Mouse (Mus musculus): ENCODE measurements around the gene Zfp335. TPM values are rescaled to one million over a fixed set of nuclear protein-coding genes. Genes with fewer than 3 reads are reported as not detected.

The Zfp335 gene
- polyA plus RNA-seq, 1 experiment from 2014 or later = 5.9 TPM

DNA sequence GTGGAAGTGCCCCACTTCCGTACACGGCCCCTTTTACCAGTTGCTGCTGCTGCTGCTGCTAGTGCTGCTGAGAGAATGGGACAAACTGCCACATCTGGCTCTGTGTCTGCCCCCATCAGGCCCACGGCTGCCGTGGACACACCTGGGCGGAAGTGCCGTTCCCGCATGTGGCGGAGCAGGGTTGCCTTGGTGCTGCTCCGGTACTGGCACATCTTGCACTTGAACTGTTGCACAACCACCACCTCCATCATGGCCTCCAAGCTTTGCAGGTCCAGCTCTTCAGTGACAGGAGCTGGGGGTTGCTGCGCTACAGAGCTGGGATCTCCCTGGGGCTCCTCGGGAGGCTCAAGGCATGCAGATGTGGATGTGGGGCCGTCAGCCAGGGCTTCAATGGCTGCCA lies 4.0 kb downstream of the Zfp335 start:
- Histone ChIP-seq H3K27ac (no peak overlapping the region), H3K4me2 (no peak overlapping the region), H3K4me3 (no peak overlapping the region), H3K27me3 (no peaks in the 10 kb centered on the region), H3K9ac (no peak overlapping the region), H3K36me3 (peaks cover 63% of the 10 kb centered on the region), H3K9me3 (replicated peaks) (peaks cover 5% of the 10 kb centered on the region; the same call in 1 of the 2 replicates), H3K4me1 (replicated peaks) (peaks cover 19% of the 10 kb centered on the region)
- WGBS = 95% methylated on average over 12 of the region's 12 CpGs
- no peak for ATAC-seq (replicated peaks; ENCODE audit: insufficient number of reproducible peaks, insufficient read depth, low FRiP score, low read depth)

- peaks cover 15% of the 10 kb centered on the region for H3K4me1 ChIP-seq (replicated peaks)
- no peak overlapping the region for H3K27ac ChIP-seq
- H3K9me3 ChIP-seq (replicated peaks) = peaks cover 5% of the 10 kb centered on the region; the same call in 1 of the 2 replicates
- no peaks in the 10 kb centered on the region for H3K27me3 ChIP-seq
- ATAC-seq (replicated peaks; ENCODE audit: insufficient number of reproducible peaks, insufficient read depth, low FRiP score, low read depth) = no peak
- peaks cover 78% of the 10 kb centered on the region for H3K36me3 ChIP-seq
- no peak overlapping the region for H3K9ac ChIP-seq
- no peak overlapping the region for H3K4me2 ChIP-seq
- no peak overlapping the region for H3K4me3 ChIP-seq
- 97% methylated on average over 4 of the region's 4 CpGs for WGBS
These were observed 5.5 kb downstream of the Zfp335 start for GRCm38 (mm10) chr2:164906071-164906470.

DNA sequence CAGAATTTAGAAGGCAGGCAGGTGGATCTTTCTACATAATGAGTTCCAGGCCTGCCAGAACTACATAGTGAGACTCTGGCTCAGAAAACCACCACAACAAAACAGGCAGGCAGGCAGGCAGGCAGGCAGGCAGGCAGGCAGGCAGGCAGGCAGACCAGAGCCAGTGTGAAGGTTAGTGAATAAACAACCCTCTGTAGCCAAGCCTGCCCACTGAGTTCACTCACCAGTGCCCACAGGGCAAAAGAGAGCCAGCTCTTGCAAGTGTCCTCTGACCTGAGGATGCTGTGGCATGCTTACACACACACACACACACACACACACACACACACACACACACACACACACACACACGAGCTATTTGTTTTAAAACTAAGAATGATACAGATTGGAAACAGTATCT lies 8.1 kb downstream of the Zfp335 start:
- no peaks in the 10 kb centered on the region for H3K27me3 ChIP-seq
- WGBS = 88% methylated on average over 1 of the region's 1 CpGs
- H3K9ac ChIP-seq = no peak overlapping the region
- H3K4me2 ChIP-seq = no peak overlapping the region
- no peak overlapping the region for H3K4me3 ChIP-seq
- H3K36me3 ChIP-seq = peaks cover 94% of the 10 kb centered on the region
- ATAC-seq (replicated peaks; ENCODE audit: insufficient number of reproducible peaks, insufficient read depth, low FRiP score, low read depth) = no peak
- H3K4me1 ChIP-seq (replicated peaks) = no peaks in the 10 kb centered on the region
- no peak overlapping the region for H3K27ac ChIP-seq
- peaks cover 5% of the 10 kb centered on the region; the same call in 1 of the 2 replicates for H3K9me3 ChIP-seq (replicated peaks)

GRCm38 (mm10) chr2:164901380-164901779 lies 10.2 kb downstream of the Zfp335 start:
- Histone ChIP-seq H3K27me3 (no peaks in the 10 kb centered on the region), H3K4me3 (no peak overlapping the region), H3K9ac (no peak overlapping the region), H3K36me3 (peaks cover 93% of the 10 kb centered on the region), H3K4me2 (no peak overlapping the region), H3K9me3 (replicated peaks) (peaks cover 5% of the 10 kb centered on the region; the same call in 1 of the 2 replicates), H3K27ac (no peak overlapping the region), H3K4me1 (replicated peaks) (no peaks in the 10 kb centered on the region)
- ATAC-seq (replicated peaks; ENCODE audit: insufficient number of reproducible peaks, insufficient read depth, low FRiP score, low read depth) = no peak
- 92% methylated on average over 13 of the region's 13 CpGs for WGBS

DNA sequence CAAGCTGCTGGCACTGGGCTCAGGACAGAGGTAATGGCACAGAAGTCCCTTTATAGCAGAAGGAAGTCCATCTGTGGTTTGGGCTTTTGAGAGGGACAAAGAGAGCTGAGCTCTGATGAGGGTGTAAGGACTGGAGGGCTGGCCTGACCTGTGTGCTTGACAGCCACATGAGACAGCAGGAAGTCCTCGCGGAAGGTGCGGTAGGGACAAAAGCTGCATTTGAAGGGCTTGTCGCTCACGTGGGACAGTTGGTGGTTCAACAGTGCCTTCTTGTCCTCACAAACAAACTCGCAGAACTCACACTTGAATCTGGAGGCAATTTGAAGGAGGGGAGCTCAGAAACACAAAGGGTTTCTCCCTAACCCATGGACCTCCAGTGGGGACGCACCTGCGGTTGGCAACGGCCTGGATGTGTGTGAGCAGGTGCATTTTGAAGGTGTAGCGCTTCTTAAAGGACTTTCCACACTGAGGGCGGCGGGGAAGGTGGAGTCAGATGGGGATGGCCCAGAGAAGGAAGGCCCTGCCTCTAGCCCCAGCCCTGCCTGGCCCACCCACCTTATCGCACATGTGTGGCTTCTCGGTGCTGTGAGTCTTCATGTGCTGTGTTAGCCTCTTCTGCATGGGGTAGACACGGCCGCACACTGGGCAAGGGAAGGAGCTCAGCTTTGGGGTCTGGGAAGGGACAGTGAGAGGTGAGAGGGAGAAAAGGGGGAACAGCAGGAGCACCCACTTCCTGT lies 11.7 kb downstream of the Zfp335 start:
- Histone ChIP-seq H3K4me2 (no peak overlapping the region), H3K9ac (no peak overlapping the region), H3K4me1 (replicated peaks) (no peaks in the 10 kb centered on the region), H3K9me3 (replicated peaks) (no peaks in the 10 kb centered on the region), H3K36me3 (peaks cover 93% of the 10 kb centered on the region), H3K27me3 (no peaks in the 10 kb centered on the region), H3K4me3 (no peak overlapping the region), H3K27ac (peak overlapping the region; percentile 27; the same call in 1 of the 2 replicates)
- WGBS = 87% methylated on average over 16 of the region's 16 CpGs
- ATAC-seq (replicated peaks; ENCODE audit: insufficient number of reproducible peaks, insufficient read depth, low FRiP score, low read depth) = no peak

GRCm38 (mm10) chr2:164899034-164899433 lies 12.5 kb downstream of the Zfp335 start:
- no peak overlapping the region for H3K4me2 ChIP-seq
- H3K36me3 ChIP-seq = peaks cover 93% of the 10 kb centered on the region
- 88% methylated on average over 15 of the region's 15 CpGs for WGBS
- no peak for ATAC-seq (replicated peaks; ENCODE audit: insufficient number of reproducible peaks, insufficient read depth, low FRiP score, low read depth)
- no peak overlapping the region for H3K27ac ChIP-seq
- no peaks in the 10 kb centered on the region for H3K9me3 ChIP-seq (replicated peaks)
- H3K4me1 ChIP-seq (replicated peaks) = no peaks in the 10 kb centered on the region
- H3K4me3 ChIP-seq = no peak overlapping the region
- H3K9ac ChIP-seq = no peak overlapping the region
- H3K27me3 ChIP-seq = no peaks in the 10 kb centered on the region

- H3K4me1 ChIP-seq (replicated peaks) = no peaks in the 10 kb centered on the region
- no peak overlapping the region for H3K27ac ChIP-seq
- peaks cover 97% of the 10 kb centered on the region for H3K36me3 ChIP-seq
- no peaks in the 10 kb centered on the region for H3K27me3 ChIP-seq
- H3K4me3 ChIP-seq = no peak overlapping the region
- H3K9me3 ChIP-seq (replicated peaks) = no peaks in the 10 kb centered on the region
- no peak overlapping the region for H3K4me2 ChIP-seq
- H3K9ac ChIP-seq = no peak overlapping the region
- 92% methylated on average over 7 of the region's 7 CpGs for WGBS
- ATAC-seq (replicated peaks; ENCODE audit: insufficient number of reproducible peaks, insufficient read depth, low FRiP score, low read depth) = no peak
These were observed 13.5 kb downstream of the Zfp335 start for GRCm38 (mm10) chr2:164898008-164898407.

GRCm38 (mm10) chr2:164895885-164896284 lies 15.7 kb downstream of the Zfp335 start:
- no peaks in the 10 kb centered on the region for H3K4me1 ChIP-seq (replicated peaks)
- H3K4me3 ChIP-seq = no peak overlapping the region
- H3K9me3 ChIP-seq (replicated peaks) = no peaks in the 10 kb centered on the region
- H3K9ac ChIP-seq = no peak overlapping the region
- peaks cover 97% of the 10 kb centered on the region for H3K36me3 ChIP-seq
- no peak overlapping the region for H3K27ac ChIP-seq
- 92% methylated on average over 6 of the region's 6 CpGs for WGBS
- no peaks in the 10 kb centered on the region for H3K27me3 ChIP-seq
- no peak overlapping the region for H3K4me2 ChIP-seq
- no peak for ATAC-seq (replicated peaks; ENCODE audit: insufficient number of reproducible peaks, insufficient read depth, low FRiP score, low read depth)

- H3K4me1 ChIP-seq (replicated peaks) = no peaks in the 10 kb centered on the region
These were observed 16.9 kb downstream of the Zfp335 start for GRCm38 (mm10) chr2:164894644-164895043.

GRCm38 (mm10) chr2:164894048-164894447 lies 17.5 kb downstream of the Zfp335 start:
- no peaks in the 10 kb centered on the region for H3K27me3 ChIP-seq
- no peak for ATAC-seq (replicated peaks; ENCODE audit: insufficient number of reproducible peaks, insufficient read depth, low FRiP score, low read depth)
- H3K36me3 ChIP-seq = peaks cover 98% of the 10 kb centered on the region
- no peak overlapping the region for H3K4me2 ChIP-seq
- no peaks in the 10 kb centered on the region for H3K9me3 ChIP-seq (replicated peaks)
- 63% methylated on average over 5 of the region's 5 CpGs for WGBS
- H3K4me1 ChIP-seq (replicated peaks) = no peaks in the 10 kb centered on the region
- no peak overlapping the region for H3K4me3 ChIP-seq
- no peak overlapping the region for H3K27ac ChIP-seq
- no peak overlapping the region for H3K9ac ChIP-seq

More at GRCm38 (mm10) chr2:164894644-164895043, 16.9 kb downstream of the Zfp335 start:
- Histone ChIP-seq H3K4me3 (no peak overlapping the region), H3K9ac (no peak overlapping the region), H3K36me3 (peaks cover 98% of the 10 kb centered on the region), H3K27me3 (no peaks in the 10 kb centered on the region), H3K27ac (no peak overlapping the region), H3K9me3 (replicated peaks) (no peaks in the 10 kb centered on the region), H3K4me2 (no peak overlapping the region)
- WGBS = 79% methylated on average over 1 of the region's 1 CpGs
- ATAC-seq (replicated peaks; ENCODE audit: insufficient number of reproducible peaks, insufficient read depth, low FRiP score, low read depth) = no peak

GRCm38 (mm10) chr2:164892696-164893216 lies 18.8 kb downstream of the Zfp335 start:
- ATAC-seq (replicated peaks; ENCODE audit: insufficient number of reproducible peaks, insufficient read depth, low FRiP score, low read depth) = no peak
- H3K4me3 ChIP-seq = no peak overlapping the region
- no peaks in the 10 kb centered on the region for H3K27me3 ChIP-seq
- no peak overlapping the region for H3K4me2 ChIP-seq
- H3K9ac ChIP-seq = no peak overlapping the region
- H3K36me3 ChIP-seq = peaks cover 98% of the 10 kb centered on the region
- H3K4me1 ChIP-seq (replicated peaks) = no peaks in the 10 kb centered on the region
- H3K27ac ChIP-seq = no peak overlapping the region
- 89% methylated on average over 6 of the region's 6 CpGs for WGBS
- no peaks in the 10 kb centered on the region for H3K9me3 ChIP-seq (replicated peaks)
